Mouse (Mus musculus): ENCODE measurements at regions not wholly inside any gene's neighbourhood (a gene's known extent, or its start where the extent isn't known, plus 50 kb on each side); places are given as distances from the start of the nearest gene placed in this dataset.

- Histone ChIP-seq H3K4me3 (replicated peaks in 1 of 3; ENCODE audit: low read depth in 2 of 3, low read length in 2 of 3, poor library complexity in 1 of 3) (no peak overlapping the region), H3K79me2 (replicated peaks; ENCODE audit: control insufficient read depth, extremely low read depth, insufficient read depth, poor library complexity, severe bottlenecking) (no peaks in the 10 kb centered on the region), H3K36me3 (replicated peaks in 1 of 2; ENCODE audit: control insufficient read depth in 1 of 2, insufficient read depth in 1 of 2, low read length in 1 of 2) (no peaks in the 10 kb centered on the region), H3K4me1 (ENCODE audit: control insufficient read depth in 1 of 2, insufficient read depth in 2 of 2) (no peaks in the 10 kb centered on the region), H3K27ac (ENCODE audit: insufficient read depth, low read depth) (no peak overlapping the region), H3K9ac (ENCODE audit: insufficient read depth, low read depth) (no peak overlapping the region), H3K27me3 (replicated peaks) (no peaks in the 10 kb centered on the region), H3K9me3 (replicated peaks; ENCODE audit: low read length) (no peaks in the 10 kb centered on the region), H3K4me2 (ENCODE audit: insufficient read depth, low read depth, poor library complexity, severe bottlenecking) (no peak overlapping the region)
- TF ChIP-seq ETS1 (conservative IDR thresholded peaks at IDR 0.05; ENCODE audit: low read depth, low read length) (no peak), E2F4 (IDR thresholded peaks at IDR 0.05; ENCODE audit: insufficient replicate concordance, low read depth, low read length) (no peak), UBTF (IDR thresholded peaks at IDR 0.05; ENCODE audit: low read depth, low read length) (no peak), POLR2A (IDR thresholded peaks at IDR 0.05; ENCODE audit: low read depth, low read length) (no peak), CHD2 (IDR thresholded peaks at IDR 0.05; ENCODE audit: low read length) (no peak), ELF1 (IDR thresholded peaks at IDR 0.05; ENCODE audit: low read depth, low read length) (no peak), NRF1 (IDR thresholded peaks at IDR 0.05; ENCODE audit: low read depth, low read length) (no peak), ZKSCAN1 (IDR thresholded peaks at IDR 0.05; ENCODE audit: borderline replicate concordance, low read depth, low read length) (no peak), EP300 (IDR thresholded peaks at IDR 0.05; ENCODE audit: low read length) (no peak), PAX5 (IDR thresholded peaks at IDR 0.05; ENCODE audit: low read length) (no peak)
- dilution Hi-C loops (cut with MboI; ENCODE audit: extremely low pct_ligation_motif_present, extremely low pct_unique_long_range_greater_than_20kb, low sequenced_read_pairs): no loop called here
- in situ Hi-C loops (cut with MboI; ENCODE audit: low pct_ligation_motif_present, low pct_unique_long_range_greater_than_20kb, low sequenced_read_pairs): no loop called here
- no peak for DNase-seq (ENCODE audit: extremely low read depth)
Observed at GRCm38 (mm10) chr5:39482756-39483155, 272.5 kb downstream of the Hs3st1 start.

DNA sequence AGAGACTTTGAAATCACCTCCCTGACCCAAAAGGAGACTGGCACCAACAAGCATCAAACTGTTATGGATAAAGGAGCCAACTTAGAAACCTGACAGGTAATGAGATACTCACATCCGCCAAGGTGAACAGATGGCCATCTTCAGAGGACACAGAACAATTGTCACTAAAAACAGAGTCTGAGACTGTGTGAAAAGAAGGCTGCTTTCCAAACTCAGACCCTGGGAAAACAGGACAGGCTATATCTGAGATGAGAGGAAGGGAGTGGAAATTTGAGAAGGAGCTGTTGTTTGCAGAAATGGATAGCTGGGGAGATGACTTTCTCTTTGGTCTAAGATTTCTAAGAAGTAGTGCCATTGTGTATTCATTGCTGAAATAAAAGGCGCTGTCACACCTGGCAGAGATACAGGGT is 297.2 kb downstream of the Hs3st1 start:
- dilution Hi-C loops (cut with MboI; ENCODE audit: extremely low pct_ligation_motif_present, extremely low pct_unique_long_range_greater_than_20kb, low sequenced_read_pairs) (no loop called here), in situ Hi-C loops (cut with MboI; ENCODE audit: low pct_ligation_motif_present, low pct_unique_long_range_greater_than_20kb, low sequenced_read_pairs) (no loop called here)
- TF ChIP-seq MAX (IDR thresholded peaks at IDR 0.05; ENCODE audit: low read length) (no peak), SMC3 (IDR thresholded peaks at IDR 0.05; ENCODE audit: low read depth, low read length) (no peak), MAFK (IDR thresholded peaks at IDR 0.05; ENCODE audit: insufficient replicate concordance, low read length) (no peak), SIN3A (IDR thresholded peaks at IDR 0.05; ENCODE audit: low read length) (no peak), JUND (conservative IDR thresholded peaks at IDR 0.05; ENCODE audit: low read depth, low read length) (no peak), RAD21 (IDR thresholded peaks at IDR 0.05; ENCODE audit: low read depth, low read length) (no peak)
- Histone ChIP-seq H3K79me2 (replicated peaks; ENCODE audit: control insufficient read depth, extremely low read depth, insufficient read depth, poor library complexity, severe bottlenecking) (no peaks in the 10 kb centered on the region), H3K4me1 (ENCODE audit: control insufficient read depth in 1 of 2, insufficient read depth in 2 of 2) (no peaks in the 10 kb centered on the region), H3K27me3 (replicated peaks) (no peaks in the 10 kb centered on the region), H3K9ac (ENCODE audit: insufficient read depth, low read depth) (no peak overlapping the region), H3K4me3 (replicated peaks in 1 of 3; ENCODE audit: low read depth in 2 of 3, low read length in 2 of 3, poor library complexity in 1 of 3) (no peak overlapping the region), H3K27ac (ENCODE audit: insufficient read depth, low read depth) (no peak overlapping the region), H3K36me3 (replicated peaks in 1 of 2; ENCODE audit: control insufficient read depth in 1 of 2, insufficient read depth in 1 of 2, low read length in 1 of 2) (no peaks in the 10 kb centered on the region), H3K4me2 (ENCODE audit: insufficient read depth, low read depth, poor library complexity, severe bottlenecking) (no peak overlapping the region), H3K9me3 (replicated peaks; ENCODE audit: low read length) (no peaks in the 10 kb centered on the region)
- DNase-seq (ENCODE audit: extremely low read depth): no peak

DNA sequence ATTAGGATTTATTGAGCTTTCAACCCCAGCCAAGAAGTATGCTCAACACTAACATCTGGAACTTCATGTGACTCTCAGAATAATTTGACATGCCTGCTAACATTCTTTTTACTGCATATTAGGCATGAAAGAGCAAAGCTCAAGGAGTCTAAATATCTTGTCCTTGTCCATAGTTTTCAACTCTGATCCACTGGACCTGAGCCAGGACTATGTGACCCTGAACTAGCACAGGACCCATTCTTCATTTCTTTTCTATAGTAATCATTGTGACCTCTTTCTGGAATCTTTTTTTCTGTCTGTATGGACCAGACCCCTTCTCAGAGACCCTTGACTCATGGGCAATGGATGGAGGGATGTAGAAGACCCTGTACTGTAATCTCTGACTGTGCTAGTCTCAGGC is 301.6 kb downstream of the Hs3st1 start:
- Histone ChIP-seq H3K4me3 (replicated peaks in 1 of 3; ENCODE audit: low read depth in 2 of 3, low read length in 2 of 3, poor library complexity in 1 of 3) (no peak overlapping the region), H3K27me3 (replicated peaks) (no peaks in the 10 kb centered on the region), H3K36me3 (replicated peaks in 1 of 2; ENCODE audit: control insufficient read depth in 1 of 2, insufficient read depth in 1 of 2, low read length in 1 of 2) (no peaks in the 10 kb centered on the region), H3K4me2 (ENCODE audit: insufficient read depth, low read depth, poor library complexity, severe bottlenecking) (no peak overlapping the region), H3K9ac (ENCODE audit: insufficient read depth, low read depth) (no peak overlapping the region), H3K79me2 (replicated peaks; ENCODE audit: control insufficient read depth, extremely low read depth, insufficient read depth, poor library complexity, severe bottlenecking) (no peaks in the 10 kb centered on the region), H3K27ac (ENCODE audit: insufficient read depth, low read depth) (no peak overlapping the region), H3K9me3 (replicated peaks; ENCODE audit: low read length) (no peaks in the 10 kb centered on the region), H3K4me1 (ENCODE audit: control insufficient read depth in 1 of 2, insufficient read depth in 2 of 2) (no peaks in the 10 kb centered on the region)
- dilution Hi-C loops (cut with MboI; ENCODE audit: extremely low pct_ligation_motif_present, extremely low pct_unique_long_range_greater_than_20kb, low sequenced_read_pairs) (no loop called here), in situ Hi-C loops (cut with MboI; ENCODE audit: low pct_ligation_motif_present, low pct_unique_long_range_greater_than_20kb, low sequenced_read_pairs) (no loop called here)
- TF ChIP-seq ETS1 (conservative IDR thresholded peaks at IDR 0.05; ENCODE audit: low read depth, low read length) (no peak), EP300 (IDR thresholded peaks at IDR 0.05; ENCODE audit: low read length) (no peak), NRF1 (IDR thresholded peaks at IDR 0.05; ENCODE audit: low read depth, low read length) (no peak), ZNF384 (IDR thresholded peaks at IDR 0.05; ENCODE audit: low read depth, low read length) (no peak), PAX5 (IDR thresholded peaks at IDR 0.05; ENCODE audit: low read length) (no peak), MAZ (IDR thresholded peaks at IDR 0.05; ENCODE audit: low read depth, low read length) (no peak), MEF2A (IDR thresholded peaks at IDR 0.05; ENCODE audit: borderline replicate concordance, low read depth, low read length) (no peak), TBP (conservative IDR thresholded peaks at IDR 0.05; ENCODE audit: low read depth, low read length) (no peak), JUN (IDR thresholded peaks at IDR 0.05; ENCODE audit: insufficient read depth, low read depth, low read length) (no peak), UBTF (IDR thresholded peaks at IDR 0.05; ENCODE audit: low read depth, low read length) (no peak), SMC3 (IDR thresholded peaks at IDR 0.05; ENCODE audit: low read depth, low read length) (no peak)
- DNase-seq (ENCODE audit: extremely low read depth): no peak
